Mouse (Mus musculus) Patski (cell line): Measurements from ENCODE around the gene Hhipl1. TPM values are rescaled to one million over a fixed set of nuclear protein-coding genes. Genes with fewer than 3 reads are reported as not detected.

ENCODE experiments used
- ATAC-seq: fragments of 100-300 bp; one replicate; pipeline ENCODE4 v1.8.0; 2021
- CTCF ChIA-PET: fragments of 350-600 bp; sonication (Branson Sonifier 250); formaldehyde crosslinking; loops from one replicate; lab custom pipeline; 2022; ENCODE audit warnings: inconsistent platforms; lab: Charles Lee
- POLR2A ChIA-PET: fragments of 350-600 bp; sonication (Branson Sonifier 250); formaldehyde crosslinking; loops from one replicate; lab custom pipeline; 2022; ENCODE audit warnings: antibody characterized with exemption, inconsistent platforms; lab: Charles Lee
- DNase-seq: peaks from one replicate; pipeline ENCODE4 v3.0.0-alpha.2; 2011; ENCODE audit warnings: low read depth, low spot score
- H3K27me3 ChIP-seq: fragments of 371-371 bp; one replicate; pipeline ENCODE4 v1.5.1; 2021
- CTCF ChIP-seq: fragments of 100-300 bp; IDR thresholded peaks from one replicate; pipeline ENCODE4 v1.5.1; 2021
- in situ Hi-C: fragments of 300-500 bp; cut with MboI; formaldehyde crosslinking; loops from 3 replicates; pipeline ENCODE4 v1.11.1; 2018; ENCODE audit warnings: low pct_unique_long_range_greater_than_20kb, mixed read lengths
- polyA plus RNA-seq: library from polyadenylated mRNA; unstranded; gene quantifications from one replicate; pipeline ENCODE4 v1.2.3, GENCODE M21; 2021

Gene Hhipl1
- polyA plus RNA-seq, 1 experiment from 2014 or later, result 2.7 TPM

DNA sequence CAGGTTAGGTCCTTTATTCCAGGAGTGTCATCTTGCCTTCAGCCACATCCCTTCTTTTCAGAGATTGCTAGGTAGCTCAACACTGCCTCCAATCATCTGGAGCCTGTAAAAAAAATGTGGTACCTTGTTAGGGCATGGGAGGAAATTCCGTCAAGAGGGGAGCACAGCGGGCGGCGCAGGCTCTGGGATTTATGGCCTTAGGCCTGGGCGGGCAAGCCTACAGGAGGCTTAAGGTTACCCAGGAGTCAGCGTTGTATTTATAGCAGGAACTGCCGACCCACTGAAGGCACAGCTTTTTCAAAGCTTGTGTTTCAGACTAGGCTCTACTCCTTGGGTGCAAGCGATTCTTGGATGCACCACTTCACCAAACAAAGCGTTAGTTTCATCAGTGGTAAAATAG lies 67.5 kb downstream of the Hhipl1 start:
- POLR2A ChIA-PET, result no interaction called here
- no peaks in the 10 kb centered on the region for H3K27me3 ChIP-seq
- TF ChIP-seq CTCF, result no peak
- in situ Hi-C loops, result no loop called here
- DNase-seq, result no peak
- ATAC-seq, result no peak
- CTCF ChIA-PET, result interaction anchor here (1.0 to 2.5 kb wide), 3 partner anchors 10 to 18 kb away, joined by 3 to 6 read pairs (median 4); no protein-coding TSS in a partner anchor

DNA sequence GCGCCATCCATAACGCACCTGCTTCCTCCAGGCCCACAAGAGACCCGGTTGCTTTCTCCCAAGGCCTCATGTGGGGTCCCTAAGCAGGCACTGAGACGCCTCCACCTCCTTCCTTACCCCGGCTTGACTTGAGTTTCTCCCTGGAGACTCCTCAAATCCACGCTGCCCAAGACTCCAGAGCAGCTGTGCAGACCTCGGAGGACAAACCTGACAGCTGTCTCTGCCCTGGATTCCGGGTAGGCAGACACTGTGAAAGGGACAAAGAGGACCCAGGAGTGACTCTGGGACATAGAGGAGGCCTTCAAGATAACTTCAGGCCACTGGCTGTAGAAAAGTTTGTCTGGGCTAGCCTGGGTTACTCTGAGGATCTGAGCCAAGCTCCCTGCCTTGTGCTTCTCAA lies 68.6 kb downstream of the Hhipl1 start:
- CTCF ChIA-PET, result no interaction called here
- in situ Hi-C loops, result no loop called here
- no peak for TF ChIP-seq CTCF
- no peak for ATAC-seq
- POLR2A ChIA-PET, result no interaction called here
- H3K27me3 ChIP-seq, result no peaks in the 10 kb centered on the region
- no peak for DNase-seq

DNA sequence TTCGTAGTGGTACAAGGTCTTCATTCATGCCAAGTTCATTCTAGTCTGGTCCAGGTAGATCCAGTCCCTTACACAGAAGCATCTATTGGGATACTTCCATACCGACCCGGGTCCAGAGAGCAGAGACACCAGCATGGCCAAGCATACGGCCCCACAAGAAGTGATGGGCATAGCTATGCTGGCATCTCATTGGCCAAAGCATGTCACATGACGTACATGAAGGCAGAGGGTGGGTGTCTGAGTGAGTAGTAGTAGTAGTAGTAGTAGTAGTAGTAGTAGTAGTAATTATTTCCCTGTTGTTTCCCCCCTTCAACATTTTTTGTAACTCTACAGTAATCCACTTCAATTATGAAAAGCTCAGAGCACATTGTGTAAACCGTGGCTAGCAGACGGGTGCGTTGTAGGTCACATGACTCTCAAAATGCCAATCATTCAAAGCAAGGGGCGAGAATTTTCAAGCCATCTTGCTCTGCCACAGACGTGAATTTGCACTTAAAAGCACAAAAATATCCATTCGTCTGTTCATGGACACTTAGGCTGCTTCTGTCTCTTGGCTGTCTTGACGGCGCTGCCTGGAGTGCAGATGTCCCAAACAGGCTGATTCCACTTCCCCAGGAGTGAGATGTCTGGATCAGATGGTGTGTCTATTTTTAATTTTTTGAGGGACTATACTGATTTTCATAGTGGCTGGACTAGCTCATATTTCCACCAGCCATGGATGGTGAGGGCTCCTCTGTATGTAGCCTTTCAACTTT lies 72.5 kb downstream of the Hhipl1 start:
- no peaks in the 10 kb centered on the region for H3K27me3 ChIP-seq
- no peak for TF ChIP-seq CTCF
- DNase-seq (no peak), ATAC-seq (no peak)
- in situ Hi-C loops, result no loop called here
- POLR2A ChIA-PET, result no interaction called here
- CTCF ChIA-PET, result interaction anchor here (1.2 kb wide), 1 partner anchor 12 kb away, joined by 3 read pairs; no protein-coding TSS in a partner anchor

Other genes with a start within 250 kb of the Hhipl1 start
- 84.2 TPM for gene Setd3, start 127.0 kb upstream of the Hhipl1 start, polyA plus RNA-seq
- 26.0 TPM for gene Ccnk, start 126.7 kb upstream of the Hhipl1 start, polyA plus RNA-seq
- 25.4 TPM for gene Ccdc85c, start 30.8 kb upstream of the Hhipl1 start, polyA plus RNA-seq
- gene Cyp46a1, start 28.1 kb downstream of the Hhipl1 start, polyA plus RNA-seq, result 16.6 TPM
- gene Eml1, start 64.7 kb downstream of the Hhipl1 start, polyA plus RNA-seq, result 56.9 TPM
- 109 TPM for gene Evl, start 248.4 kb downstream of the Hhipl1 start, polyA plus RNA-seq